Mouse (Mus musculus) CH12.LX (cell line): Measurements from ENCODE around the gene Ranbp9.

Source experiments
- BHLHE40 ChIP-seq: IDR thresholded peaks from 2 replicates; pipeline ENCODE4 v1.6.1; 2011; ENCODE audit warnings: mild to moderate bottlenecking, low read depth, low read length, improper control_type of control experiment
- CTCF ChIP-seq, 2 experiments: IDR thresholded peaks in 1 of 2; conservative IDR thresholded peaks in 1 of 2; 2 replicates each; pipeline ENCODE4 v1.5.1; 2011 to 2012; ENCODE audit warnings: low read depth in 2 of 2, low read length in 2 of 2, improper control_type of control experiment in 1 of 2, inconsistent platforms in 1 of 2, mild to moderate bottlenecking in 1 of 2, moderate library complexity in 1 of 2
- ETS1 ChIP-seq: conservative IDR thresholded peaks from 2 replicates; pipeline ENCODE4 v1.6.1; 2012; ENCODE audit warnings: low read depth, mild to moderate bottlenecking, inconsistent platforms, low read length, improper control_type of control experiment, moderate library complexity
- MAFK ChIP-seq: IDR thresholded peaks from 2 replicates; pipeline ENCODE4 v1.6.1; 2011; ENCODE audit warnings: low read length, improper control_type of control experiment; ENCODE audit not compliant: insufficient replicate concordance
- MAX ChIP-seq: IDR thresholded peaks from 2 replicates; pipeline ENCODE4 v1.6.1; 2011; ENCODE audit warnings: low read length, improper control_type of control experiment

DNA sequence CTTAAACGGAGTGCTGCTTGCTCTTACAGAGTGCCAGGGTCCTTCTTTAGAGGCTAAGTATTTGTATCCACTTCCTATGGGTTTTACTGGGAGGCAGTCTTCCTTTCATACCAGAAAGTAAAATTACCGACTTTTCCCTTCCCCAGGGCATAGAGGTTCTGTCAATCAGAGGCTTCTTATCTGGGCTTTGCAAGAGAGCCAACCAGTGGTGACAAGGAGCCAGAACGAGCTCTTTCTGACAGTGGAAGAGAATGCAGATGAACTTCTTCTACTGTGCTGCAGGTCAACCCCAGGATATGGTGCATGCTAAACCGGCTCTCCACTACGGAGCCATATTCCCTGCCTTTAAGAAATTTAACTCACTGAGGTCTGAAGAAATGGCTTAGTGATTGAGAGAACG lies 120.5 kb downstream of the Ranbp9 start:
- TF ChIP-seq ETS1 (no peak), MAX (no peak), BHLHE40 (no peak), CTCF (conservative IDR thresholded peaks at IDR 0.05 in 1 of 2, IDR thresholded peaks at IDR 0.05 in 1 of 2; ENCODE audit: low read depth in 2 of 2, low read length in 2 of 2) (no peak), MAFK (no peak)
